ENCODE assay signal across 1 mouse cellular context in the genomic region with DNA sequence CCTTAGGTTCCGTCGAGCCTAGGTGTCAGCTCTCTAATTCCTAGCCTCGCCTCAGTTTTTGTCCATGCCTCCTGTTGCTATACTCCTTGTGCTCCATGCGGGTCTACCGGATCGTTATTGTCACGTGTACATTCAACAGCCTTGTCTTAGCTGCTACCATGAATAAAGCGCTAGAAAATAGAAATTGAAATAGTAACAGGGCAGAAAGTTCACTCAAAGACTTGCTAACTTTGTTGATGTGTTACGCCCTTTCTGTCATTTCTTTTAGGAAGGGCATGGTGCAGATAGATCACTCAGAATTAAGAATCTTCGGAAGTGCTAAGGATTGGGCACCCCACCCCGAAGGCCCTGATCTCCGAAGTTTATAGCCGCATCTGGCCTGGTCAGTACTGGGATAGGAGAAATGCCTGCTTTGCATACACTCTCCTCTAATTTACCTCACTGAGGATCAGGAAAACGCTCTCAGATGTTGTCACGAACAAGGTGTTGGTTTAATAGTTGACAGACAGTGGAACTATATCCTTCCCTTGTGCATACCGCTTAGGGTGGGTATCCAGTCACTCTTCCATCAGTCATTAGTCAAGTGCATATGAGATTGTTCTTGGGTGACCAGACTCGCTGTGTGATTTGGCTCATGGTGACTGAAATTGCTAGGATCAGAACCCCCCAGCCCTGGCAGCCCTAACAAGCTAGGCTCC.
A peak's percentile ranks its signal among the peaks of the same experiment; 100 is the strongest.
TF ChIP-seq lines count a peak whose summit lies in the region.

No protein-coding gene starts in this region.

TF ChIP-seq in CH12.LX, 34 proteins besides CTCF, POLR2A, EP300 and RAD21 (continued from another document):
- 0 out of 2 replicates have a peak, but pooled peaks have one; percentile 16 for TF ChIP-seq MYC (IDR thresholded peaks at IDR 0.05; ENCODE audit: low read depth, low read length)
